Mouse (Mus musculus): Measurements from ENCODE around the gene Tacc2.
"Not testable (repeated sequence)": the region's sequence is repeated elsewhere in the genome, so short reads cannot be mapped to it uniquely, and the experiment has no call there.

The Tacc2 gene

DNA sequence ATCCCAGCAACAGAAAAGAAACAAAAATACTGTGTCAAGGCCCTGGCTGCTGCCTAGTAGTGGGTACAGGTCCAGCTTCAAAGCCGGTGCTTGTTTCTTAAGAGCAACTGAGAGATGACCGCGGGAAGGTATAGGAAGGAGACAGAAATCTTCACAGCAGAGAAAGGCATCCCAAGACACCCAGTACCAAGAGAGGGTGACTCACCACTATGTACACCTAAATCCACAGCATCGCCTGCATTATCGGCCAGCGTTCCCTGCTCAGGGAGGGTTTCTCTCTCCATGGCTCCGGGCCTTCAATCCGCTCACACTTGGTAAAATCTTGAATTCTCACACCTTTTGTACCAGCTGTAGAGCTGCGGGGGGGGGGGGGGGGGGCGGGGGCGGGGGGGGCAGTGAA is 4.4 kb upstream of the Tacc2 start, which contains the start of gene Nsmce4a:
TSS of gene Nsmce4a (minus strand) at position 298 of the 400 bp plus-strand sequence.
- no peak for DNase-seq (ENCODE audit: low spot score)

DNA sequence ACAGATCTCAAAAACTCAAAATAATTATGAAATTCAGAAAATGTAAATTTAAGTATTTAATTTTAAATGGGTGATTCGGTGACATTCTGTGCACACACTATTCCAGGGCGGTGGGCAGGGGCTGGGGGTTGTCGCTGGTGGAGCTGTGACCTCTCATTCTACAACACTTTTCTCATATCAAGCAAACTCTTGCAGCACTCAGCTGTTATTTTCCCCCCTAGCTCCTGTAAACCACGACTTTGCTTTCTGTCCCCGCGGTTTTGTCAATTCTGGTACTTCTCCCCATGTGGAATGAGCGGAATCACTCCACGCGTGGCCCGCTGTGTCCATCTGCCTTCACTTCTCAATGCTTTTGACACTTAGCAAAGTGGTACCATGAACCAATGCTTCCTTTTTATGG is 3.5 kb upstream of the Tacc2 start:
- no peak for DNase-seq (ENCODE audit: low spot score)

- peak; percentile 29 for DNase-seq (ENCODE audit: low spot score)
These were observed 2.8 kb upstream of the Tacc2 start for GRCm38 (mm10) chr7:130574211-130574991.

DNA sequence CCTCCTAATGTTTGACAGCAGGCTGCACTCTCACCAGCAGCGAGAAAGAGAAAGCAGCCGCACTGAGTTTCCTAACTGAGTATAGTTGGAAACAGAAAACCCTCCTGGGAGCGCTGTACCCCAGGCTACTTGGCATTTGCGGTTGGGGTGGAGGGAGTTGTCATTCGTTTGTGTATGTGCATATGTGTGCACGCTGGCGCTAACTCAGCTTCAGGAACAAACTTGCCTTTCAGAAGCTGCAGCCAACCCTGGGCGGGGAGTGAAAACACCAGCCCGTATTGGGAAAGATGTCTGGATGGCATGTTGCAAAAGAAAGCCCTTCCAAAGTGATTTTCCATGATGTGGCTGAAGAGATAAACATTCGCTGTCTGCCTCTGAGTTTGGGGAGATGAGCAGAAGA is 257 bp upstream of the Tacc2 start:
- no peak for DNase-seq (ENCODE audit: low spot score)

- no peak for DNase-seq (ENCODE audit: low spot score)
These were observed 828 bp downstream of the Tacc2 start for GRCm38 (mm10) chr7:130578066-130578465.

DNA sequence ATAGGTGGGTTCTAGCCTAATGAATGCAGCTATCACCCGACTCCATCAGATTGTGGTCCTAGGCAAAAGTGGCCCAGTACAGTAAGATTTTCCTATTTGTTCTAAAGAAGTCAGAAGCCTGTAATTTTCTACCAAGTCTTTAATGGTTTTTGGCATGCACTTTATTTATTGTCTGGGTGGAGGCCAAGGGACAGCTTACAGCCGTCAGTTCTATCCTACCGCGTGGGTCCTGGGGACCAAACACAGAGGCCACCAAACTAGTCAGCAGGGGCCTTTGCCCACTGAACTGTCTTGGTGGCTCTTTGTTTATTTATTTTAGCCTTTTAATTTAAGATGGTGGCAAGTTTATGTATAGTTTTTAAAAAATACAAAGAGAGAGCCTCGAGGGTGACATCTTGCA is 1.4 kb downstream of the Tacc2 start:
- no peak for DNase-seq (ENCODE audit: low spot score)

DNA sequence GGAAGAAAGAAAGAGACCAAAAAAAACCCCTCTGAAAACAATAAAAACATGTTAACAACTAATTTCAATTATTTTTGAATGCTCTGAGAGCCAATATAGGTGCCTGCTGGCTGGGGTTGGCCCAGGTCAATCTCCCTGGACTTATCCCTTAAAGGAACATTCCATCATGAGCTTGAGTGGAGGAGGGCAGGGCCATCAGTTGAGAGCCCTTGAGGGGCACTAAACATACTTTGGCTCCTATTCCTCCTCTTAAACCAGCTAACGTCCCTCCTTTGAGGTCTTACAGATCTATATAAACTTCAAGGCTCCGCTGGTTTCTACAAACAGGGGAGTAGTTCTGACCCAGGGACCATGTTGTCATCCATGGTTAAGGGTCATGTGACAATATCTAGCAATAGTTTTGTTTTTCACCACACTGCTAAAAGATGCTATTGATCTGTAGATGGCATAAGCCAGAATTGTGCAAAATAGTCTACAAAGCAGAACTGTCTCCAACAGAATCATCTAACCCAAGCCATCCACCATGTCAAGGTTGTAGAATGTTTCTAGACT is 9.4 kb downstream of the Tacc2 start:
- no peak for DNase-seq (ENCODE audit: low spot score)

- DNase-seq (ENCODE audit: low spot score), result no peak
These were observed 13.0 kb downstream of the Tacc2 start for GRCm38 (mm10) chr7:130590081-130590828.

DNA sequence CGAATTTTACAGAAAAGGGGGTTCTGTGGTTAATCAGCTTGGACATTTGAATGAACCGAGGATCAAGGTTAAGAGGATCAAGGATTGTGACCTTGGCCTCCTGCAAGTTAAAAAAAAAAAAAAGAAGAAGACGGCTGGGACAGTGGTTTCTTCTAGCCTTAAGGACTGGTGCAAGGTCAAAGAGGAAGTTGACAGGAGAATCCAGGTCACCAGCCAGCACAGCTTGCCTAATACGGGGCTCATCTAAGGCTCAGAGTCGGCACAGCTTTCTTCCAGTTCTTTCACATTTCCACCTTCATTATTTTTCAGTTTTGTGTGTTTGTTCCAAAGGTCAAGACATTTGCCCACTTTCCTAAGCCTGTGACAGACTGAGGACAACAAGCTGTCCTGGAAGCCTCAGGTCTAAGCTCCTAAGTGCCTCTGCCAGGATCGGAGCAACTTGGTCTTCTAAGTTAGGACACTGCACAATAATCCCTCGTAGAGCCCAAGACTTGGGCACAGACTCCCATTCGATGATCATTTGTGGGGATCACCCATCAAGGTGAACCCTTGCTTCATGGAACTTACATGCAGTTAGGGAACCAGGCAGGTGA is 13.7 kb downstream of the Tacc2 start:
- DNase-seq (ENCODE audit: low spot score), result no peak

DNA sequence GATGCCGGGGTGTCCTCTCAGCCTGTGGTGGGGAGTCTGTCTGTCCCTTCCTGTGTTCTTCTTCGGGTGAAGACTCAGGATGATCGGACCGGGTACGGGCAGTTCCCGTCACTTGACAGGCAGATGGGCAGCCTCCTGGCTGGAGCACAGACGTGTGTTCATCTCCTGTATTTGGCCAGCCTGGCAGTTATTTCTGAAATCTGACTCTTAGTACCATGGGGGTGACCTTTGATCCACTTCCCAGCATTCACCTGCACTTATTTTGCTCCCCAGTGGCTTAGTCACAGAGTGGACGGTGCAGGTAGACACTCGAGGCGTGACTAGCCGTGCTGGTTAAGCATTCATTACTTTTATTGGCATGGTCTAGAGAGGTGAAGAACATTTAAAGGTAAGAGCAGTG is 15.7 kb downstream of the Tacc2 start:
- not testable (repeated sequence) for DNase-seq (ENCODE audit: low spot score)

GRCm38 (mm10) chr7:130593375-130594239 is 16.4 kb downstream of the Tacc2 start:
- not testable (repeated sequence) for DNase-seq (ENCODE audit: low spot score)

DNA sequence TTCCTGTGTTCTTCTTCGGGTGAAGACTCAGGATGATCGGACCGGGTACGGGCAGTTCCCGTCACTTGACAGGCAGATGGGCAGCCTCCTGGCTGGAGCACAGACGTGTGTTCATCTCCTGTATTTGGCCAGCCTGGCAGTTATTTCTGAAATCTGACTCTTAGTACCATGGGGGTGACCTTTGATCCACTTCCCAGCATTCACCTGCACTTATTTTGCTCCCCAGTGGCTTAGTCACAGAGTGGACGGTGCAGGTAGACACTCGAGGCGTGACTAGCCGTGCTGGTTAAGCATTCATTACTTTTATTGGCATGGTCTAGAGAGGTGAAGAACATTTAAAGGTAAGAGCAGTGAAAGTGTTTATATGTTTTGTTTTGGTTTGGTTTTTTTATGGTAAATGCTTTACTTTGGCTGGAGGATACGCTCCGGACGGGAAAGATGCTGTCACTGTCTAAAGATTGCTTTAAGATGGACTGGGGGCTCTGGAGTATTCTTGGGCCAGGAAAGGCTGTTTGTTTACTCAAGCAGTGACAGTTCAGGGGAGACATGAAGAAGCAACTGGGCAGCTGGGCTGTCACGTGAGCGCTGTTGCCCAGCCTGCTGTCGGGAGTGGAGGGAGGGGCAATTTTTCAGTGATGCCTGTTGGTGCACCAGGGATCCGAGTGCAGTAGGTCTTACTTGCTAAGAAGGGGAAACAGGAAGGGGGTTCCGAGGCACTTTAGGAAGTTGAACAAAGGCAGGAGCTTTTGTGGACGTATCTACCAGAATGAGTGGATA is 19.0 kb downstream of the Tacc2 start:
- DNase-seq (ENCODE audit: low spot score), result not testable (repeated sequence)

- no peak for DNase-seq (ENCODE audit: low spot score)
These were observed 20.3 kb downstream of the Tacc2 start for GRCm38 (mm10) chr7:130597546-130597945.

DNA sequence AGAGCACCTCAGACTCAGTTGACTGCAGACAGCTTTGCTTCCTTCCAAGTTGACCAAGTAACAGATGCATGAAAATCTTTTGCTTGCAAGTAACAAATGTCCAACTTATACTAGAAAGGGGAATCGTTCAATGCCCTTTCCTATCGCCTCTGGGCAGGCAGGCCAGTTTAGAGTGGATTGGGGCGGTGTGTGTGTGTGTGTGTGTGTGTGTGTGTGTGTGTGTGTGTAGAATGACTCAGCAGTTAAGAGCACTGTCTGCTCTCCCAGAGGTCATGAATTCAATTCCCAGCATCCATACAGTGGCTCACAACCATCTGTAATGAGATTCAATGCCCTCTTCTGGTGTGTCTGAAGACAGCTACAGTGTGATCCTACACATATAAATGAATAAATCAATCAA is 22.8 kb downstream of the Tacc2 start:
- no peak for DNase-seq (ENCODE audit: low spot score)

- no peak for DNase-seq (ENCODE audit: low spot score)
These were observed 23.3 kb downstream of the Tacc2 start for GRCm38 (mm10) chr7:130600546-130600945.

- no peak for DNase-seq (ENCODE audit: low spot score)
These were observed 25.6 kb downstream of the Tacc2 start for GRCm38 (mm10) chr7:130602804-130603203.

DNA sequence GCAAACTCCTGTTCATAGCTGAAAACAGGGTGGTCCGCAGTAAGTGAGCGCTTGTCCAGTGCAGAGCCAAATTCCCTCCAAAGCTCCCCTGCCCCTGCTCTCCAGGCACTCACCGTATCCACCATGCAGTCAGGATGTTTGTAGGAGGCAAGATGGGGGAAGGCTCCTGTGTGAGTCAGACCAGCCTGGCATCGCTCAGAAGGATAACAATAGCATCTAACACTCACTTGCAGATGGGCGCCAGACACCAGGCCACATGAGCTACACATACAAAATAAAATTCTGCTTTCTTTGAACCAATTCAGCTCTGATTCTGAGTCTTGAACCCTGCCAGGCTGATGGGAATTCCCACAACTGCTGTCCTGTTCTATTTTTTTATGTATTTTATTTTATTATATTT is 26.3 kb downstream of the Tacc2 start:
- no peak for DNase-seq (ENCODE audit: low spot score)

DNA sequence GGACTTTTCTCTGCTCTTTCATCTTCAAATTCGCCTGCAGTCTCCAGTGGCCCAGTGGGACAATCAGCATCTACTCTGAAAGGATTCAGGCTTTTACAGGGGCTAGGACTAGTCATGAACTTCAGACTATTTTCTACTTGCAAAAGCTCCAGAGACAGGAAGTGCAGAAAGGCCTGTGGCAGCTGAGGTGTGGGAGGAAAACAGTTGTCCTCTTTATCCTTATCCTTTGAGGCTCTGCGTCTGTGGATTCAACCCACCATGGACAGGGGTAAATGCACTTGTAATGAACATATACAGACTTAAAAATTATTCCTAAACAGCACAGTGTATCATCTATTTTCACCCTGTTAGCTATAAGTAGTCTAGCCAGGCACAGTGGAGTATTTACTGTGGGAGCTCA is 27.2 kb downstream of the Tacc2 start:
- no peak for DNase-seq (ENCODE audit: low spot score)

- no peak for DNase-seq (ENCODE audit: low spot score)
These were observed 27.9 kb downstream of the Tacc2 start for GRCm38 (mm10) chr7:130605111-130605510.

DNA sequence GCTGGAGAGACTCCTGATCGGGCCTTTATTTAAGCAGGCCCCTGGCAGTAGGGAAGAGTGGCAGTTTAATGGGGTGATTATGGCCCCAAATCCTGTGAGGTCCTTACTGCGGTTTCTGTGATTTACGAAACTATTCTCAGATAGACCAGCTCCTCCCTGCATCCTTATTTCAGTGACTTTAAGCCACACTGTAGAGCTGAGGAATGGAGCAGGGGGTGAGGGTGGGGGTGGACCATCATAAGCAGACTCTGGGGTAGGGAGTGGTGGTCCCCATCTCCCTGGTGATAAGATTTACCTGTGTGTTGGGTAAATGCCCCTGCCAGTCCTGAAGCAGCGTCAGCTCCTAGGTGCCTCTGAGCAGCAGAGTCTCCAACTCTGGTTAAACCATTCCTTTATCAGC is 29.7 kb downstream of the Tacc2 start:
- DNase-seq (ENCODE audit: low spot score), result no peak

DNA sequence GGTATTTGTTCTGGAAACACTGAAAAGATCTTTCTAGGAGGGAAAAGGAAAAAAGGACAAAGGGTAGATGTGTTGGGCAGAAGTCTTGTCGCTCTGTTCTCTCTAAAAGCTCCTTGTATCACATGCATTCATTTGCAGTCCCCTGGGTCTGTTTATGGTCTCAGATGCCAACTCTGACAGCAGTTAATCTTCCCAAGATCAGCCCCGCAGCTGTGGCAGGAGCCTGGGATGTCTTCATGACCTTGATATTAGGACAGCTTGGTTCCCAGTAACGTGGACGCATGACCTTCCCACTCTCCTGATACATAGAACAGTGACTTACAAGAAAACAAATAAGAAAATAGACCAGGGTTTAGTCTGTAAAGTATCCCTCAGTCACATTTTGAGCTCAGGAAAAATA is 36.7 kb downstream of the Tacc2 start:
- no peak for DNase-seq (ENCODE audit: low spot score)

All from ovary, postnatal 14 days (tissue).